Mouse (Mus musculus) liver, embryonic 11.5 days (tissue): Measurements from ENCODE around the gene Prkce. TPM values are rescaled to one million over a fixed set of nuclear protein-coding genes. Genes with fewer than 3 reads are reported as not detected.

Source experiments
- ATAC-seq: fragments of 200-750 bp; cut with Nextera tagmentation; replicated peaks from 2 replicates; pipeline ENCODE4 v1.8.0; 2017; ENCODE audit warnings: moderate number of reproducible peaks, mild to moderate bottlenecking, moderate TSS enrichment, moderate library complexity; ENCODE audit not compliant: low FRiP score
- DNase-seq: peaks from one replicate; pipeline ENCODE4 v3.0.0-alpha.2; 2017; ENCODE audit warnings: low spot score
- H3K27ac ChIP-seq: fragments of 300-500 bp; sonication (generic); 2 replicates; pipeline ENCODE4 v1.5.1; 2014; ENCODE audit warnings: mild to moderate bottlenecking, low read depth, low read length, control low read depth
- H3K27me3 ChIP-seq: fragments of 300-500 bp; sonication (generic); replicated peaks from 2 replicates; pipeline ENCODE4 v1.6.1; 2014; ENCODE audit warnings: low read length, mixed read lengths; ENCODE audit not compliant: control insufficient read depth, insufficient read depth
- H3K36me3 ChIP-seq: fragments of 300-500 bp; sonication (generic); 2 replicates; pipeline ENCODE4 v1.6.1; 2014; ENCODE audit warnings: mild to moderate bottlenecking, low read length, moderate library complexity, mixed read lengths; ENCODE audit not compliant: control insufficient read depth, insufficient read depth
- H3K4me1 ChIP-seq: fragments of 300-500 bp; sonication (generic); replicated peaks from 2 replicates; pipeline ENCODE4 v1.6.1; 2014; ENCODE audit warnings: low read length, mixed read lengths; ENCODE audit not compliant: control insufficient read depth, insufficient read depth
- H3K4me2 ChIP-seq: fragments of 300-500 bp; sonication (generic); 2 replicates; pipeline ENCODE4 v1.6.1; 2014; ENCODE audit warnings: mild to moderate bottlenecking, control low read depth, moderate library complexity
- H3K4me3 ChIP-seq: fragments of 300-500 bp; sonication (generic); 2 replicates; pipeline ENCODE4 v1.5.1; 2014; ENCODE audit warnings: low read depth, low read length, control low read depth
- H3K9ac ChIP-seq: fragments of 300-500 bp; sonication (generic); 2 replicates; pipeline ENCODE4 v1.6.1; 2014; ENCODE audit warnings: low read depth, low read length, control low read depth
- H3K9me3 ChIP-seq: fragments of 300-500 bp; sonication (generic); 2 replicates; pipeline ENCODE4 v1.6.1; 2016; ENCODE audit warnings: low read length, inconsistent platforms, mixed read lengths; ENCODE audit not compliant: control insufficient read depth
- WGBS: fragments of 180-500 bp; shearing (Covaris S2); extraction: QIAGEN DNeasy Blood & Tissue Kit; methylation state at CpG from one replicate; pipeline ENCODE4 v1.1.7; 2014; 5-methylcytosine and 5-hydroxymethylcytosine counted together
- polyA plus RNA-seq: library from polyadenylated mRNA; unstranded; fragments of >200 nt; fragmentation: Nextera tagmentation; extraction: Ambion mirVana; gene quantifications from 2 replicates; pipeline ENCODE4 v1.2.1, GENCODE M21; 2014

Gene Prkce
- polyA plus RNA-seq, 1 experiment from 2014 or later = 4.0 TPM

DNA sequence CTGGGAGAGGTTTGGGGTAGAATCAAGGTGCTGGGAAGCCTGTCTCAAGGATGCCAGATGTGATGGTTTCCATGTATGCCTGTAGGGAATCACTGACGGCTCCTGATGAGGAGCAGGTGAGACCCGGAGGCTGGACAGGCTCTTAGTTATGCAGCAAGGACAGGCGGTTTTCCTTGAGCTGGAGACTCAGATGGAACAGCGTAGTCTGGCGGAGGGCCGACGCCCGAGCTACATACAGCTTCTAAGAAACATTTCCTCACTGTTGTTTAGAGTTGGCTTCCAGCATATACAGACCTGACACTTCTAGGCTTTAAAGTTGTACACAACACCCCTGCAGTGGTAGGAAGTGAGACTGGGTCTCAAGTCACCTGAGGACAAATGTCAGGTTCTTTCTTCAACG is 86.3 kb downstream of the Prkce start:
- DNase-seq (no peak), ATAC-seq (no peak)
- 0 out of 2 replicates have a peak, but pooled peaks cover 5% of the 10 kb centered on the region for H3K9me3 ChIP-seq
- no peak overlapping the region for H3K27ac ChIP-seq
- H3K27me3 ChIP-seq = no peaks in the 10 kb centered on the region
- no peak overlapping the region for H3K4me3 ChIP-seq
- no peak overlapping the region for H3K4me2 ChIP-seq
- 84% methylated on average over 9 of the region's 9 CpGs for WGBS
- no peaks in the 10 kb centered on the region for H3K36me3 ChIP-seq
- H3K4me1 ChIP-seq = peaks cover 4% of the 10 kb centered on the region
- H3K9ac ChIP-seq = no peak overlapping the region

GRCm38 (mm10) chr17:86254285-86254684 is 86.7 kb downstream of the Prkce start:
- Histone ChIP-seq H3K4me3 (no peak overlapping the region), H3K4me1 (peaks cover 4% of the 10 kb centered on the region), H3K27me3 (no peaks in the 10 kb centered on the region), H3K9me3 (0 out of 2 replicates have a peak, but pooled peaks cover 5% of the 10 kb centered on the region), H3K9ac (no peak overlapping the region), H3K4me2 (no peak overlapping the region), H3K36me3 (no peaks in the 10 kb centered on the region), H3K27ac (no peak overlapping the region)
- ATAC-seq (no peak), DNase-seq (no peak)
- 93% methylated on average over 8 of the region's 8 CpGs for WGBS

- no peak for ATAC-seq
Measured at GRCm38 (mm10) chr17:86254978-86255377, 87.4 kb downstream of the Prkce start.

DNA sequence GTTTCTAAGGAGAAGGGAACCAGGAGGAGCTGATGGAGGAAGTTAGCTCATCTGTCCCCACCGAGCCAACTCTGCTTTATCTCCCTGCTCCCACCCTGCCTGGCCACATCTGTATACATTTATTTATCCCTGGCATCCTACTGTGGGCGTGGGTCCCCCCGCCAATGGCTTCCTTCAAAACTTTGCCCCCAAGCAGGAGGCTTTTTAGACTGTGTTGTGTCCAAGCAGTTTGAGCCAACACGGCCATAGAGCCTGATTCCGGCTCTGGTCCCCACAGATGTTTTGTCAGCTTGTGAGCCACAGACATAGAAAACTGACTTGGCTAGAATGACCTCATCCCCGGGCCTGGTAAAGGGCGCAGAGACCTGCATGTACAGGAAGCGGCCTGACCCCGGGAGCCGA is 89.1 kb downstream of the Prkce start:
- Histone ChIP-seq H3K27me3 (no peaks in the 10 kb centered on the region), H3K9me3 (0 out of 2 replicates have a peak, but pooled peaks cover 5% of the 10 kb centered on the region), H3K4me1 (peaks cover 4% of the 10 kb centered on the region), H3K4me2 (no peak overlapping the region), H3K27ac (no peak overlapping the region), H3K36me3 (no peaks in the 10 kb centered on the region), H3K4me3 (no peak overlapping the region), H3K9ac (no peak overlapping the region)
- ATAC-seq (no peak), DNase-seq (no peak)
- 55% methylated on average over 10 of the region's 10 CpGs for WGBS

More at GRCm38 (mm10) chr17:86254978-86255377, 87.4 kb downstream of the Prkce start:
- Histone ChIP-seq H3K27me3 (no peaks in the 10 kb centered on the region), H3K4me2 (no peak overlapping the region), H3K4me1 (peaks cover 4% of the 10 kb centered on the region), H3K27ac (no peak overlapping the region), H3K9me3 (0 out of 2 replicates have a peak, but pooled peaks cover 5% of the 10 kb centered on the region), H3K36me3 (no peaks in the 10 kb centered on the region), H3K9ac (no peak overlapping the region), H3K4me3 (no peak overlapping the region)
- DNase-seq = no peak
- WGBS = 90% methylated on average over 6 of the region's 6 CpGs

DNA sequence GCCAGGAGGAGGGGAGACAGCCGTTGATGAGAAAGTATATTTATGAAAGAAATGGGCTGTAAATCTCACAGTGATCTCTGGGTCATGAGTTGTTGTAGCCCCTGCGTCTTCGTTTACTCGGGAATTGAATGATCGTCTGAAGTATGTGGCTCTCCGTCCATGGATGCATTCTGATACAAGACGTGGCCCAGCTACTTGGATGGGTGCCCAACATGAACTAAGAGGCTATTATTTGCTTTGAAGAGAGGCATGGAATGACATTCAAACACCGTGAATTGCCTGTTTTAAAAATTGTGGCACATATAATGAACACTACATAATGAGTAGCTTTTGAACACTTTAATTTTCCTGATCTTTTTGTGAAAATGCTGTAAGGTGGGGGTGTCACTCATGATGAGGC is 93.5 kb downstream of the Prkce start:
- no peak overlapping the region for H3K4me3 ChIP-seq
- no peaks in the 10 kb centered on the region for H3K36me3 ChIP-seq
- no peak overlapping the region for H3K27ac ChIP-seq
- no peak overlapping the region for H3K9ac ChIP-seq
- H3K9me3 ChIP-seq = no peaks in the 10 kb centered on the region
- H3K4me2 ChIP-seq = no peak overlapping the region
- WGBS = 85% methylated on average over 8 of the region's 8 CpGs
- no peaks in the 10 kb centered on the region; the same call in 1 of the 2 replicates for H3K4me1 ChIP-seq
- DNase-seq = no peak
- no peaks in the 10 kb centered on the region for H3K27me3 ChIP-seq
- ATAC-seq = no peak

DNA sequence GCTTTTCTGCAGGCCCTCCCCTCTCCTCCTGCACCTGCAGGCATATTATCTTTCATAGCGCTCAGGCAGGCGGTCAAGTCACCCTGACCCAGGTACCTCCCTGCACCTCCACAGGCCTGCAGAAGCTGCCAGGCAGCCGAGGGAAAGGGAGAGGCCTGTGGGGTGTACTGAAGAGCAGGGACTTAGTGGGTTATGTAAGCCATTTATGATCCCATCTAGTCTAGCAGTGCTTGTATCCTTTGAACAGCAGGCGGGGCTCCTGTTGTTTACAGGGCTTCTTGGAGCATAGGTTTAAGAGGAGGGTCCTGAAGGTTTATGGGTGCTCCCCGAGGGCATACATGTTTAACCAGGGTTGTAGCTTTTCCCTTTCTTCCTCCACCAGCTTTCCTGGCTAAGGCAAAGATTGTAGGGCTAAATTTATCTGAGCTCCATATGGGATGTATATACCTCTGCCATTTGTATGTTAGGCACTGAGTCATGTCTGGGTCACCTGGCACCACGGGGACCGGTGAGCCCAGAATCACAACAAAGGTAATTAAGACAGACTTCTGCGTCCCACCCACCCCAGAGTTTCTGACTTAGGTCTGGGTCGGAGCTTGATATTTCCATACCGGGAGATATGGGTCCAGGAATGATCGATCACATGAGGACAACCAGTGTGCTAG is 96.5 kb downstream of the Prkce start:
- Histone ChIP-seq H3K4me1 (no peaks in the 10 kb centered on the region), H3K4me2 (no peak overlapping the region)

GRCm38 (mm10) chr17:86266051-86266450 is 98.5 kb downstream of the Prkce start:
- H3K36me3 ChIP-seq = no peaks in the 10 kb centered on the region
- no peak overlapping the region for H3K4me3 ChIP-seq
- no peaks in the 10 kb centered on the region for H3K4me1 ChIP-seq
- DNase-seq (no peak), ATAC-seq (no peak)
- no peak overlapping the region for H3K9ac ChIP-seq
- H3K27ac ChIP-seq = no peak overlapping the region
- H3K4me2 ChIP-seq = no peak overlapping the region
- 81% methylated on average over 6 of the region's 6 CpGs for WGBS
- H3K27me3 ChIP-seq = no peaks in the 10 kb centered on the region
- no peaks in the 10 kb centered on the region for H3K9me3 ChIP-seq

More for the DNA sequence above, 96.5 kb downstream of the Prkce start:
- H3K36me3 ChIP-seq = no peaks in the 10 kb centered on the region
- 84% methylated on average over 11 of the region's 11 CpGs for WGBS
- H3K4me3 ChIP-seq = no peak overlapping the region
- no peak overlapping the region for H3K27ac ChIP-seq
- DNase-seq = no peak
- ATAC-seq = no peak
- no peaks in the 10 kb centered on the region for H3K27me3 ChIP-seq
- no peaks in the 10 kb centered on the region for H3K9me3 ChIP-seq
- H3K9ac ChIP-seq = no peak overlapping the region

GRCm38 (mm10) chr17:86267126-86267760 is 99.7 kb downstream of the Prkce start:
- DNase-seq (no peak), ATAC-seq (no peak)
- Histone ChIP-seq H3K9ac (no peak overlapping the region), H3K27ac (no peak overlapping the region), H3K36me3 (no peaks in the 10 kb centered on the region), H3K4me3 (no peak overlapping the region), H3K4me2 (no peak overlapping the region), H3K4me1 (peaks cover 2% of the 10 kb centered on the region; the same call in 1 of the 2 replicates), H3K9me3 (no peaks in the 10 kb centered on the region), H3K27me3 (no peaks in the 10 kb centered on the region)
- WGBS = 58% methylated on average over 6 of the region's 6 CpGs

DNA sequence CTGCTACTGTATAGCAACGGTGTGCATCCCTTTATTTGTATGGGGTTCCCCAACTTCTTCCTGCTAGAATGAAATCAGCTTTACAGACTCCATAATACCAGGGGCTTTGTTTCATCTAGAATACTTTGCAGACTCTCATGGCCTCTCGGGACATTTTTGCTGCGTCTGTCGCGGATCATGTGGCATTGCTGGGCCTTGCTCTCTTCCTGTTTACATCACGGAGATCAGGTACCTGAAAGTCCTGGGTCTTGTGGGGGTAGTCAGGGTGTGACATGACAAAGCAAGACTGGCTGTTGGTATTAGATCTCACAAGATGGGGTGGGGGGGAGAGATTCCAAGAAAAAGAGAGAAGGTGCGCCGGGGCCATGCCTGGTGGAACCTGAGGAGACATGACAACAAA is 102.1 kb downstream of the Prkce start:
- WGBS = 88% methylated on average over 8 of the region's 8 CpGs
- DNase-seq (no peak), ATAC-seq (no peak)
- H3K4me1 ChIP-seq = peaks cover 2% of the 10 kb centered on the region; the same call in 1 of the 2 replicates
- H3K9ac ChIP-seq = no peak overlapping the region
- H3K4me3 ChIP-seq = no peak overlapping the region
- H3K4me2 ChIP-seq = no peak overlapping the region
- no peaks in the 10 kb centered on the region for H3K9me3 ChIP-seq
- no peaks in the 10 kb centered on the region for H3K36me3 ChIP-seq
- no peak overlapping the region for H3K27ac ChIP-seq
- no peaks in the 10 kb centered on the region for H3K27me3 ChIP-seq
